Mouse (Mus musculus): ENCODE measurements at regions not wholly inside any gene's neighbourhood (a gene's known extent, or its start where the extent isn't known, plus 50 kb on each side); places are given as distances from the start of the nearest gene placed in this dataset.
"Not testable (repeated sequence)": the region's sequence is repeated elsewhere in the genome, so short reads cannot be mapped to it uniquely, and the experiment has no call there.

DNA sequence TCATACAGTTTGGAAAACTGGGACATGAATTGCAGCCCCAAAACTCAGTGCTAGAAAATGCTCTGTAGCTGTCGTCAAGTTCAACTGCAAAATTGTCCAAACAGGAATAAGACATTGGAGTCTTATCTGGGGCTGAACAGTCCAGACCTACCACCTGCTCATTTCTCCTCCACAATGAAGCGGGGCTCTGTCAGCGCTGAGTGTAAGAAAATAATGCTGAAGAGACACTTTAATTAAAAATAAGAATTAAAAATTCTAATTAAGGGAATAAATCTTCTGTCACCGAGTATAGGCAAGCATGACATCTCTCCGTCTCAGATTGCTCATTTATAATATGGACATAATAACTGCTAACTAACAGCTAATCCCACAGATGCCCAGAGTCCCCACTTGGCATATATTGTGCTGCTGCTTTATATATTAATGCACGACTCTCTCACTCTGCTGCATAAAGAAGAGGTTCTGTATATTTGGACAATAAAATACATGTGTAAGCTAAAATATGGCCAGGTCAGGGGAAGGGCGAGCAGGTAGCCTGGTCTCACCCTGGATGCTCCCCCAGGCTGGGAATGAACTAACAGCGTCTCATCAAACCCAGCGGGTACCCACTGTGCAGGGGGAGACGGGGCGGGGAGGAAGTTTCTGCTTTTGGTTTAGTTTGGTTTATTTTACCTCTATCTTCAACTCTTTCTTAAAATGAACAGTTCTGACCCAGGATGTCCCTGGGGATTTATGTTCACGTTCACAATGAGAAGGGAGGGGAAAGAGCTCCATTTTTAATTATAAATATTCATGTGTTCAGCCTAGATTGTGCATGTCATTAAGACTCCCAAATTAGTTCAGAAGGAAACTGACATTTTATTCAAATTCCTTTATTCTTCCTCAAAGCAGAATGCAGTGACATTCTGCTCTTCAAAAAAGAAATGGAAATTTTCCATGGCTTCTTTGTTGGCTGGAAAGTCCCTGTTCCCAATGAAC lies 544.9 kb downstream of the Pdcd6ip start:
- no peak for DNase-seq

DNA sequence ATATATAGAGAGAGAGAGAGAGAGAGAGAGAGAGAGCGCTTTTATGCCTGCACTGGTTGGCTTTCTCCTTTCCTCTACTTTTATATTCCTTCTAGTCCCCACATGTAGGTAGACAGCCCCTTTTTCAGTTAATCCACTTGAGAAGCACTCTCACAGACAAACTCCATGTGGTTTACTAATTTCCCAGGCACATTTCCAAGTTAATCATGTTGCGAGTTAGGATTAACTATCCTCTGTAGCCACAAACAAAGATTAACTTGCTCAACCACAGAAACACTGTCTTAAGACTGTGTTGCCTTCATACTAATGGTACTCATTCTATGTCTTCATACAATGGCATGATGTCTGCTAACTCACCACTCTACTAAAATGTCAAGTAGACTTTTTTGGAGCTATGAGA lies 548.0 kb downstream of the Pdcd6ip start:
- no peak for DNase-seq

DNA sequence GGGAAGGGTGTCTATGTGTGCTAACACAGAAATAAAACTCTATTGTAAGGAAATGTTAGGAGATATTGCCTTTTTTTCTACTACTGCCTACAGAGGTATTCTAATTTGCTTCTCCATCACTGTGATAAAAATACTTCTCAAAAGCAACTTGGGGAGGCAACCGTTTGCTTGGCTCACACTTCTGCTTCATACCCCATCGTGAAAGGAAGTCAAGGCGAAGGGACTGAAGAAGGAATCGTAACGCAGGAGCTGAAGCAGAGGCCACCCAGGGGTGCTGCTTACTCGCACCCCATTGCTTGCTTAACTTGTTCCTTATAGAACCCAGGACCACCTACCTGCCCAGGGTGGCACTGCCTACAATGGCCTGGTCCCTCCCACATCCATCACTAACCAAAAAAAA lies 550.0 kb downstream of the Pdcd6ip start:
- no peak for DNase-seq

DNA sequence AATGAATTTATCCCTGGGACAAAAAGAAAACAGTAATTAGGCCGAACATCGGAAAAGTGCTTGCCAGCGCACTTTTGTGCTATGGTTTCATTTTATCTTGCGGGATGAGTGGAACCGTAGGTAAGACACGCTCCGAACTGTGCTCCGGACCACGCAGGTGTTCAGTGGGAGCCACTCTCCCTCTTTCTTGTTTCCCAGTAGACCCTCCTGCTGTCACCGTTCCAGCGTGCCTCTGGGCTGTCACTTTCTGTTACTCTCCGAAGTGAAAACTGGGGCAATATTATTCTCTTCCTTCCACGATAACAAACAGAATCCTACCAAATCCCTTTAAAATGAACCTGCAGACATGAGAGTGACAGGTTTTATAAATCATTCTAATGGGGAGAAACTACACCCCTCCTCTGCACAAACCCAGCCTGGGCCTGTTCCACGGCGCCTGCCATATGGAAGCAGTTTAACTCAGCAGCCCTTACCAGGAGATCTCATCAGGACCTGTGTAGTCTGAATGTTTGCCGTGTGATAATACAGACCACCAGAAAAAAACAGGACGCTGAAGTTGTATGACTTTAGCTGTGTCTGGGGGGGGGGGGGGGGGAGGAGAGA lies 550.5 kb downstream of the Pdcd6ip start:
- no peak for DNase-seq

GRCm38 (mm10) chr9:113156707-113157106 lies 551.4 kb downstream of the Pdcd6ip start:
- no peak for DNase-seq

- no peak for DNase-seq
These were observed 559.0 kb downstream of the Pdcd6ip start for GRCm38 (mm10) chr9:113149084-113149483.

GRCm38 (mm10) chr9:113146571-113146970 lies 561.5 kb downstream of the Pdcd6ip start:
- no peak for DNase-seq

- no peak for DNase-seq
These were observed 563.0 kb downstream of the Pdcd6ip start for GRCm38 (mm10) chr9:113145036-113145435.

DNA sequence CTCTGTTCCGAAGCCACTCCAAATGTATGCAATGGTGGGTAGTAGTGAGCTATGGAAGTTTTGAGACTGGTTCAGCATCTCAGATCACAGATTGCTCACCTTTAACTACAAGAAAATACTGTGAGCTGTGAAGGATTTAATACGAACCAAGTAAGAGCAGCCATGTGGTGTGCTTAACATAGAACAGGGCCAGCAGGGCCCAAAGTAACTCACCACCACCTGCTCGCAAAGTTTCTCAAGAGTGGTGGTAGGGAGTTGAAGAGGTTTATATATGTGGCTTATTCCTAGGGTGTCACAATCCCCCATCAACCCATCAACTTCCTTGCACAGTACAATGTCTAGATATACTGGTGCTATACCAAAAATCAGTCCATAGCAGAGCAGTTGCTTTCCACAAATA lies 573.4 kb downstream of the Pdcd6ip start:
- no peak for DNase-seq

GRCm38 (mm10) chr9:113123004-113123692 lies 584.9 kb downstream of the Pdcd6ip start:
- no peak for DNase-seq

GRCm38 (mm10) chr9:113122253-113122749 lies 585.8 kb downstream of the Pdcd6ip start:
- DNase-seq, result no peak

- no peak for DNase-seq
These were observed 587.7 kb downstream of the Pdcd6ip start for GRCm38 (mm10) chr9:113120385-113120784.

GRCm38 (mm10) chr9:113119721-113120120 lies 588.3 kb downstream of the Pdcd6ip start:
- no peak for DNase-seq

DNA sequence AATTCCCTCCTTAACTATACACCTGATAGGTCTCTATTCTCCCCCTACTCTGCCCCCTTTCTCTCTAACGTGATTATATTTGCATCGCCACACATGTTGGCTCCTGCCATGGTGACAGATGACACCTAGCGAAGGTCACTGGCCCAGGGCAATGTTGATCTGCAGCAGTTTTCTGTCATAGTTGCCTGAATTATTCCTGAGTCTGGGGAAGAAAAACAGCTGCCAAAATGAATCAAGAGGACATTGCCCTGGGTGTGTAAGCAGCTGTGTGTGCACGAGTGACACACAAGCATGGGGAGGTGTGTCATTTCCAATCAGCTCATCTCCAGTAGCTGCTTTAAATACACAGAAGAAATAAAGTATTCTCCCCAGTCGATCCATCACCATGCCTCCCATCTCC lies 592.5 kb downstream of the Pdcd6ip start:
- DNase-seq, result no peak

- DNase-seq, result no peak
These were observed 595.3 kb downstream of the Pdcd6ip start for GRCm38 (mm10) chr9:113112753-113113152.

DNA sequence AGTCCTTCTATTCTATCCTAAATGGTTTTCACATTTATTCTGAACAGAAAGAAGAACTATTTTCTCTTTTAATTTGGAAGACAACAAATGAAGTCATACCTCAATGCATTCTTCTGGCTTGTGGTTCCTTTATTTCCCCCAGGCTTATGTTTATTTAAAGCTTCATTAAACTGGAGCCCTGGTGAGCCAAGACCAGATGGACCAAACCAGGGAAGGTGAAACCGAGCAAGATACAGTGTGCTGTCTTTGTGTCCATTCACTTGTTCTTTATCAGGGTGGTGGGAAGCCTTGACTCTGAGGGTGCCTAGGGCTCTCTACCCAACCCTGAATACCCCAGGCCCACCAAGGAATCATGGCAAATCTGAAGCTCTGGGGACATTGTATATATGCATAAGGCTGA lies 606.3 kb downstream of the Pdcd6ip start:
- DNase-seq, result peak; percentile 38

- DNase-seq, result peak; percentile 18
These were observed 607.4 kb downstream of the Pdcd6ip start for GRCm38 (mm10) chr9:113100641-113101040.

- DNase-seq, result not testable (repeated sequence)
These were observed 612.6 kb downstream of the Pdcd6ip start for GRCm38 (mm10) chr9:113095421-113095820.

GRCm38 (mm10) chr9:113093863-113094390 lies 614.1 kb downstream of the Pdcd6ip start:
- DNase-seq, result no peak

DNA sequence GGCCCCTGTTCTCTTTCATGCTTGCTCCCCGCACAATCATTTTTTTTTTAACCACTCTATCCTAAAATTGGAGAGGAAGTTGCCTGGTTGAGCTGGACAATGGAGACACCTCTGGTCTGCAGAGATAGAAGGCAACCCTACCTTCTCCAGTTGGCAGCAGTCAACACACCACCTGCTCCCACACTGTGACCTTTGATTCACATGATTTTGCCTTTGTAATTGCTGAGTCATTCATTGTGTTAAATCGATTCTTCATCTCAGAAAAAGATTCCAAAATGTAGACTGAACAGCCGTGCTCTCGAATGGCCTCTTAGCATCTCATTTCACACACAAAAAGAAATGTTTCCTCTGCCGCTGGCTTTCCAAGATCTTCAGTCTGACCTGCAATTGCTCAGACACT lies 616.2 kb downstream of the Pdcd6ip start:
- no peak for DNase-seq

DNA sequence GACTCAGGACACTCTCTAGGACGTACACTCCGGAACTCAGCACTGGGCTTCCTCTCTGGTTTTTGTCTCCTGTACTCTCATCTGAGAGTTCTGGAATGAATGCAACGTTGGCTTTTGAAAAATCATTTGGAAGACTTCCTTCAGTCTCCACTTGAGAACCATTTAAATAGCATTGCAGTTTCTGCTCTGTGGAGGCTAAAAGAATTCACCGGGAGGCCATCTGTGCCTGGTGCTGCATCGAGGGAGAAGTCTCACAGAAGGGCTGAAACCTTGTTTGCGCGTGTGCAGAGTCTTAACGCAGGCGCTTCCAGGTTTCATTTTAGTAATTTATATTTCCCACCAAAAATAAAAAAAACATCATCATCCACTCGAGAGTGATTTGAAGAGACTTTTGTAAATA lies 620.3 kb downstream of the Pdcd6ip start:
- peak; percentile 16 for DNase-seq

- no peak for DNase-seq
These were observed 622.7 kb downstream of the Pdcd6ip start for GRCm38 (mm10) chr9:113085281-113085810.

- no peak for DNase-seq
These were observed 633.2 kb downstream of the Pdcd6ip start for GRCm38 (mm10) chr9:113074866-113075265.
